Mouse (Mus musculus) brain, embryonic 14.5 days (tissue): ENCODE results near the gene Rpl22l1.
"Not testable (repeated sequence)": the region's sequence is repeated elsewhere in the genome, so short reads cannot be mapped to it uniquely, and the experiment has no call there.

Experiments
- CTCF ChIP-seq: fragments of 200-500 bp; IDR thresholded peaks from 2 replicates; pipeline ENCODE4 v1.5.1; 2012; ENCODE audit warnings: inconsistent platforms, mild to moderate bottlenecking, moderate library complexity, borderline replicate concordance; ENCODE audit not compliant: insufficient read depth, insufficient read length; ENCODE audit errors: extremely low read depth
- POLR2A ChIP-seq: fragments of 200-500 bp; IDR thresholded peaks from 2 replicates; pipeline ENCODE4 v1.6.1; 2012; ENCODE audit warnings: mild to moderate bottlenecking, inconsistent platforms, borderline replicate concordance; ENCODE audit not compliant: poor library complexity, insufficient read depth, insufficient read length, severe bottlenecking; ENCODE audit errors: extremely low read depth

GRCm38 (mm10) chr3:28772919-28773318, 32.3 kb upstream of the Rpl22l1 start:
- not testable (repeated sequence) for TF ChIP-seq POLR2A
- TF ChIP-seq CTCF = peak; percentile 6; the same call in 1 of the 2 replicates
